Mouse (Mus musculus): ENCODE data around the gene Katnal1.

GRCm38 (mm10) chr5:148918049-148918448 lies 11.1 kb downstream of the Katnal1 start:
- TF ChIP-seq GATA1 (IDR thresholded peaks at IDR 0.05; ENCODE audit: low read length) (no peak), TAL1 (IDR thresholded peaks at IDR 0.05; ENCODE audit: low read length) (no peak)

Data from erythroblast, embryonic 14.5 days (primary cell).